Mouse (Mus musculus): Measurements from ENCODE around the gene Gfm1. TPM values are rescaled to one million over a fixed set of nuclear protein-coding genes. Genes with fewer than 3 reads are reported as not detected.
A peak's percentile ranks its signal among the peaks of the same experiment; 100 is the strongest.

The Gfm1 gene
- polyA plus RNA-seq, 1 experiment from 2014 or later = 56.5 TPM

DNA sequence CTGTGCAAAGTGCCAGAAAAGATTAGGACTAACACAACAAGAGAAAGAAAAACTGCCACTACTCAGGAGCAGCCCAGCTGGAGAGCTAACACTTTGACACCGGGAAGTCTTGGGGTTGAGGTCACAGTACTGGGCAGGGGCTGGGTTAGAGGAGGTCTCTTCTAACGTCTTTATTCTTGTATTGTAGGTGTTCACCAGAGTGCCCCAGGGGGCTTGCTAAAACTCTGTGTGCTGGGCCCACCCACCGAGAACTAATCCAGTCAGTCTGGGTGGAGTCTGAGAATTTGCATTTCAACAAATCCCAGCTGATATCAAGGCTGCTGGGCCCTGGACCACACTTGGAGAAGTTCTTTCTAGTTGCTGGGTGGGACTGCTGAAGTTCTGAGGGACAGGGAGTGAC, 74.0 kb downstream of the Gfm1 start:
- WGBS = 2% methylated on average over 3 of the region's 3 CpGs

DNA sequence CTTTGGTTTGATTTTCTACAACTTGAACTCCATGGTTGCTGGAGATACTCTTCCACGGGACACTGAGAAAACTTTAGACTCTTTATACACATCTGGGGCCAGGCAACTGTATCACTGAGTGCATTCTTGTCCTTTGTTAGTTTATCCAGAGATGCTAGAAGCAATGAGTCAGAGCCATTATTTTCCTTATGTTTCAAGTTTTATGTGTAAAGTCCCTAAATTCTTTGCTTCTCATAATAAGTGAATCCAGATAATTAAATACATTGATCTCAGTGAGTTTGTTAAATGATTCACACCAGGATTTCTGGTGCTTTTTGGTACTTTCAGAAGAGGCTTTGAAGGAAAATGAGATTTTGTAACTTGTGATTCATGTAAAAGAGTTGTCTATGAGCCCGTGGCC, 75.4 kb downstream of the Gfm1 start:
- H3K9me3 ChIP-seq = no peaks in the 10 kb centered on the region
- H3K4me1 ChIP-seq = peaks cover 21% of the 10 kb centered on the region
- WGBS = 84% methylated on average over 2 of the region's 2 CpGs
- peaks cover 9% of the 10 kb centered on the region; the same call in 1 of the 2 replicates for H3K27me3 ChIP-seq (ENCODE audit: poor library complexity, severe bottlenecking)
- H3K36me3 ChIP-seq (replicated peaks) = no peaks in the 10 kb centered on the region
- DNase-seq (ENCODE audit: extremely low spot score, low spot score) = no peak
- H3K4me3 ChIP-seq = no peak overlapping the region
- H3K27ac ChIP-seq = no peak overlapping the region

More for the DNA sequence above, 74.0 kb downstream of the Gfm1 start:
- H3K27me3 ChIP-seq (ENCODE audit: poor library complexity, severe bottlenecking) = peaks cover 9% of the 10 kb centered on the region; the same call in 1 of the 2 replicates
- H3K4me1 ChIP-seq = peaks cover 21% of the 10 kb centered on the region
- H3K27ac ChIP-seq = no peak overlapping the region
- no peaks in the 10 kb centered on the region for H3K36me3 ChIP-seq (replicated peaks)
- H3K4me3 ChIP-seq = no peak overlapping the region
- 0 out of 2 replicates have a peak, but pooled peaks cover 5% of the 10 kb centered on the region for H3K9me3 ChIP-seq
- DNase-seq (ENCODE audit: extremely low spot score, low spot score) = peak; percentile 23

DNA sequence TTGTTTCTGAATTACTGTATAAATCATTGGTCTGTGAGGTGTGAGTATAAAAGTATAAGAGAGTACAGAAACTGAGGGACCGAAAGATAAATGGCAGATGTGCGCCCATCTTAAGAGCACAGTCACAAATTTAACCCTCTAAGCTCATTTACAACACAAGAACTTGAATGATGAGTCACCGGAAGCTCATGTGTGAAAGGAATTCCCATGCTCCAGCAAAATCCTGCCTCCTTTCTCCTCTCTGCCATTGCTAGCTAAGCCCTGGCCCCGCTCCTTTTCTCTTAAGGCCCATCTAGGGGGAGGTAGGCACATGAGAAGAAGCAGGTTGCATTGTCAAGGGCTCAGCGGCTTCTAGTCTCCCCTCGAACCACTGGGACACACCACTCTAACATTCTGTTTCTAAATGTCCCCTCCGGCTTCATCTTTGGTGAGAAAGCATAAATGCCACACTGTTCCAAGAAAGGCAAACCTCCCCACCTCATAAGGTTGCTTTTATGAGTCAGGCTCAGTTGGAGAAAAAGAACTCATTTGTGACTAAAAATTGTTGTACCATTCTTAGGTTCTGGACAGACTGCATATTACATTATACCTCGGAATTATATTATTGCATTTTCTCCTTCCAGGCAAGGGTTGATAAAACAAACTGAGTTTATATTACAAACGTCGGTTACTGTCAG, 78.5 kb downstream of the Gfm1 start:
- 92% methylated on average over 10 of the region's 10 CpGs for WGBS
- peaks cover 15% of the 10 kb centered on the region for H3K4me1 ChIP-seq
- H3K27me3 ChIP-seq (ENCODE audit: poor library complexity, severe bottlenecking) = peaks cover 4% of the 10 kb centered on the region
- no peak overlapping the region for H3K4me3 ChIP-seq
- H3K9me3 ChIP-seq = no peaks in the 10 kb centered on the region
- no peak overlapping the region for H3K27ac ChIP-seq
- no peak for DNase-seq (ENCODE audit: extremely low spot score, low spot score)
- no peaks in the 10 kb centered on the region for H3K36me3 ChIP-seq (replicated peaks)

DNA sequence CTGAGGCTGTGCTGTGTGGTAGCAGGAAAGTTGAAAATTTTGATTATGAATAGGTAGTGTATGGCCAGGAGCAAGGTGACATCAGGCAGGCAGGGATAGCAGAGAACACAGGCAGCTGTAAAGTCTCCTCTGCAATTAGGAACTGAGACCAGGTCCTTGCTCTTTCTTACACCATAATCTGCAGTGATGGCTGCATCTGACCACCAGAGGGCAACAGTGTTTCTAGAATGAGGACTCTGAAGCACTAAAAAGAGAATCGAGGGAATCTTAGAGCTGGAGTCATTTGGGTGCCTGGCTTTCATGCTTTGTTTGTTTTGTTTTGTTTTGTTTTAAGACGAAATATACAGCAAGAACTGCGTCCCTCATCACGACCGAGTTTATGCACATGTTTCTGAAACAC, 82.9 kb downstream of the Gfm1 start:
- H3K4me1 ChIP-seq = peaks cover 13% of the 10 kb centered on the region
- WGBS = 5% methylated on average over 5 of the region's 5 CpGs
- no peak overlapping the region for H3K27ac ChIP-seq
- peak; percentile 71 for DNase-seq (ENCODE audit: extremely low spot score, low spot score)
- peaks cover 47% of the 10 kb centered on the region for H3K27me3 ChIP-seq (ENCODE audit: poor library complexity, severe bottlenecking)
- H3K9me3 ChIP-seq = no peaks in the 10 kb centered on the region
- no peak overlapping the region for H3K4me3 ChIP-seq
- no peaks in the 10 kb centered on the region for H3K36me3 ChIP-seq (replicated peaks)

DNA sequence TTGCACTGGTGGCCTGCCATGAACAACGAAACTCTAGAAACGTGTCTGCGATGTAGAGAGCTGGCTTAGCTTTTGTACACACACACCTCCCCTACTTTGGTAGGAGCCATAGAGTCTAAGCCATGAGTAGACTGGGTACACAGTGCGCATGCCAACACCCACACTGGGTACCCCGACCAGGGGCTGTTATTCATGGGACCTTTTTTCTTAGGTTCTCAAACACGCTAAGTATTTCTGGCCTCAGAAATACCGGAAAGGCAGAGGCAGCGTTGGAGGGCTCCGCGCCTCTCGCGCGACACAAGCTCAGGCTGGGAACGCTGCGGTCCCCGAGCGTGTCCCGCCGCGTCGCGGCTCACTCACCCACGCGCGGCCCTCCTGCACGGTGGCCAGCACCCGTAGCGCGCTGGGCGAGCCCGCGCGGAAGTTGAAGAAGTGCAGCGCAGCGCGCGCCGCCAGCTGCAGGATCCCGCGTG, 84.9 kb downstream of the Gfm1 start:
- H3K4me3 ChIP-seq = peak overlapping the region; percentile 69
- H3K9me3 ChIP-seq = no peaks in the 10 kb centered on the region
- peaks cover 13% of the 10 kb centered on the region for H3K4me1 ChIP-seq
- H3K27ac ChIP-seq = peak overlapping the region; percentile 62
- WGBS = 9% methylated on average over 40 of the region's 40 CpGs
- DNase-seq (ENCODE audit: extremely low spot score, low spot score) = no peak
- no peaks in the 10 kb centered on the region for H3K36me3 ChIP-seq (replicated peaks)
- peaks cover 54% of the 10 kb centered on the region for H3K27me3 ChIP-seq (ENCODE audit: poor library complexity, severe bottlenecking)

DNA sequence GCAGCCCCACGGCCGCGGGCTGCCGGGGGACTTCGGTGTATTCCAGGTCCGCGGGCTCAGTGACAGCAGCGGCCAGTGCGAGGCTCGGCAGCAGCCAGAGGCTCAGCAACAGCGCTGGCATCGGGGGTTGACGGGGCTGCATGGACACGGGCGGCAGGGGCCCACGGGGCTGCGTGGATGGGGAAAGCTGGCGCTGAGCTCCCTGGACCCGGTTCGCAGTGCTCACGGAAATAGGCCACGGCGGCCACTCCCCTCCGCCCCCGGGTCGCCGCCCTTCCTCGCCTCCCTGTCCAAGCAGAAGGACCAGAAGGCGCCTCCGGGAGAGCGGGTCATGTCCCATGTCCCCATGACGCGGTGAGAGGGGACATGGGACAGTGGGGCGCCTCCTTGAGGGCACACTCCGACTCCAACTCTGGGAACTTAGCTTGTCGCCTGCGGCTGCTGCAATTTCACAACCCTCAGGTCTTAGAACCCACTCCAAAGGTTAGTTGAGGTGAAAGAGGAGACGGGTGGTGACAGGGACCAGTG, 85.4 kb downstream of the Gfm1 start, which contains the start of gene Rarres1:
Gene Rarres1 (minus strand): TSS at position 250 of the 528 bp plus-strand sequence.
- H3K27me3 ChIP-seq (ENCODE audit: poor library complexity, severe bottlenecking) = peaks cover 54% of the 10 kb centered on the region
- WGBS = 4% methylated on average over 38 of the region's 38 CpGs

DNA sequence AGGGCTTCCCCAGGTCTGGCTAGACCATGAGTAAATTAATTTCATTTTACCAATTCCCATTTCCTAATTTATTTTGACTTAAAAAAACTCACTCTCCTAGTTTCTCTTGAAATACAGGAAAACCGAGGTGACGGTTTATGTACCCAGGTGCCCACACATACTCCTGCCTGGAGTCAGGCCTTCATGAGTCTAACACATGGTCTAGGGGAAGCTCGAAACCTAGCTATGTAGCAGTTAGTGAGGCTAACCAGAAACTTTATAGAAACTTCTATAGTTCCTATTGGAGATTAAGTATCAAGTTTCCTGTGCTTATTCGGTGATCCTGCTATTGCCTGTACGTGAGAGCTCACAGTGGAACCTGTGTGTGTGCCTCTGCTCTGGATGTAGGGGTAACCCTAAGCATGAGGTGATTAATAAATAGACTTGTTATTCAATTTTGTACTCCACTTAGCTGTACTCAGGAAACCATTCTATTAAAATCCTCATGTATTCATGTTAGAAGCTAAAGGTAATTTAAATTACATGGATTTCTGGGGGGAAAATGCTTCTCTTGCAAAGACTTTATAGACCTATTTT, 90.8 kb downstream of the Gfm1 start:
- WGBS = 94% methylated on average over 5 of the region's 5 CpGs
- Histone ChIP-seq H3K4me1 (peaks cover 7% of the 10 kb centered on the region), H3K4me3 (no peak overlapping the region), H3K27ac (no peak overlapping the region), H3K27me3 (ENCODE audit: poor library complexity, severe bottlenecking) (peaks cover 27% of the 10 kb centered on the region), H3K36me3 (replicated peaks) (no peaks in the 10 kb centered on the region), H3K9me3 (no peaks in the 10 kb centered on the region)
- no peak for DNase-seq (ENCODE audit: extremely low spot score, low spot score)

More for the DNA sequence above, 85.4 kb downstream of the Gfm1 start, which contains the start of gene Rarres1:
- H3K9me3 ChIP-seq = no peaks in the 10 kb centered on the region
- peak within 1 kb of the TSS; percentile 62 for H3K27ac ChIP-seq
- DNase-seq (ENCODE audit: extremely low spot score, low spot score) = peak; percentile 20
- H3K4me3 ChIP-seq = peak within 1 kb of the TSS; percentile 69
- H3K36me3 ChIP-seq (replicated peaks) = no peaks in the 10 kb centered on the region
- H3K4me1 ChIP-seq = peaks cover 13% of the 10 kb centered on the region

DNA sequence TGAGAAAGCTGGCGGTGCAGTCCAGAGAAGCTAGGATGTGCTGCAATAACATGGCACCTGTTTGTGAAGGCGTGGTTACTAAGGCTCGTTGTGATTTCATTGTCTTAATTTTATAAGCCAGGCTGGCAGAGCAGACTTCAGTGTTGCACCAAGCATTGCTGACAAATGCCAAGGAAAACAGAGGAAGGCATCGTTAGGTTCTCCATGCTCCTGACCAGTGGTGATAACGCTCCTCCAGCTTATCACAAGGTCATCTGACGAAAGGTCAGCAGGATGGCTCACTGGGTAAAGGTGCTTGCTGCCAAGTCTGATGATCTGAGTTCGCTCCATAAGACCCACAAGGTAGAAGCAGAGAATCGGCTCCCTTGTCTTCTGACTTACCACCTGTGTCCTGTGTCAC, 92.8 kb downstream of the Gfm1 start:
- peaks cover 7% of the 10 kb centered on the region; the same call in 1 of the 2 replicates for H3K27me3 ChIP-seq (ENCODE audit: poor library complexity, severe bottlenecking)
- WGBS = 89% methylated on average over 8 of the region's 8 CpGs
- peaks cover 6% of the 10 kb centered on the region; the same call in 1 of the 2 replicates for H3K4me1 ChIP-seq
- H3K4me3 ChIP-seq = no peak overlapping the region
- H3K36me3 ChIP-seq (replicated peaks) = no peaks in the 10 kb centered on the region
- DNase-seq (ENCODE audit: extremely low spot score, low spot score) = no peak
- no peaks in the 10 kb centered on the region for H3K9me3 ChIP-seq
- H3K27ac ChIP-seq = no peak overlapping the region

DNA sequence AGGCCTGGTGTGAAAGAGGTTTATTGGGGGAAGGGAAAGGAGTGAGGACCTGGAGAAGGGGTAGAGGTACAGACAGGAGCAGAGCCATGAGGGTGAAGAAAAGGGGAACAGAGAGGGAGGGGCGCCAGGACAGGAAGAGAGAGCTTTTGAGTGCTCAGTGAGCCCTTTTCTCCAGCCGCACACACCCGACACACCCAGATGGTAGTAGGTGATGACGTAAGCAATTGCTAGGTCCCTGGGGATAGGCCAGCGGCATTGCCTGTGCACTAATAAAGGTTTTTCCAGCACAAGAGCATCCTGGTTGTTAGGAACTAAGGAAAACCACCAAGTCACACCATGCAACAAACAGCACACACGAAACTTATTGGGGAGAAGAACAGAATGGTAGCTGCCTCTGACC, 94.9 kb downstream of the Gfm1 start:
- H3K27me3 ChIP-seq (ENCODE audit: poor library complexity, severe bottlenecking) = no peaks in the 10 kb centered on the region
- H3K27ac ChIP-seq = no peak overlapping the region
- no peak overlapping the region for H3K4me3 ChIP-seq
- DNase-seq (ENCODE audit: extremely low spot score, low spot score) = no peak
- peaks cover 6% of the 10 kb centered on the region; the same call in 1 of the 2 replicates for H3K4me1 ChIP-seq
- no peaks in the 10 kb centered on the region for H3K9me3 ChIP-seq
- H3K36me3 ChIP-seq (replicated peaks) = no peaks in the 10 kb centered on the region
- 91% methylated on average over 6 of the region's 6 CpGs for WGBS

Other genes with a start within 250 kb of the Gfm1 start
- gene Mlf1, start 56.0 kb upstream of the Gfm1 start, polyA plus RNA-seq (2016; fragmentation: Nextera tagmentation; extraction: Ambion mirVana) = 23.0 and 24.4 TPM in 2 replicates
- not detected in 2 replicates for gene Gm17402, start 54.9 kb upstream of the Gfm1 start, polyA plus RNA-seq (2016; fragmentation: Nextera tagmentation; extraction: Ambion mirVana)
- 34.7 and 40.1 TPM in 2 replicates for gene Lxn, start 33.8 kb downstream of the Gfm1 start, polyA plus RNA-seq (2016; fragmentation: Nextera tagmentation; extraction: Ambion mirVana)
- 0.23 and 0.42 TPM in 2 replicates for gene Rarres1, start 85.4 kb downstream of the Gfm1 start, polyA plus RNA-seq (2016; fragmentation: Nextera tagmentation; extraction: Ambion mirVana)
- 56.4 and 57.1 TPM in 2 replicates for gene Mfsd1, start 152.6 kb downstream of the Gfm1 start, polyA plus RNA-seq (2016; fragmentation: Nextera tagmentation; extraction: Ambion mirVana)

Data from forebrain, embryonic 10.5 days (tissue).